Mouse (Mus musculus) intestine, postnatal 0 days (tissue): ENCODE data around the gene Mob3b. TPM values are rescaled to one million over a fixed set of nuclear protein-coding genes. Genes with fewer than 3 reads are reported as not detected.
A peak's percentile ranks its signal among the peaks of the same experiment; 100 is the strongest.

Experiments
- ATAC-seq: fragments of 200-750 bp; cut with Nextera tagmentation; 2 replicates; pipeline ENCODE4 v1.8.0; 2017; ENCODE audit warnings: mild to moderate bottlenecking, moderate TSS enrichment, moderate library complexity
- H3K27ac ChIP-seq: fragments of 300-500 bp; sonication (generic); 2 replicates; pipeline ENCODE4 v1.5.1; 2014; ENCODE audit warnings: mild to moderate bottlenecking, low read depth, low read length, moderate library complexity
- H3K27me3 ChIP-seq: fragments of 300-500 bp; sonication (generic); replicated peaks from 2 replicates; pipeline ENCODE4 v1.6.1; 2014; ENCODE audit warnings: low read length, mixed read lengths; ENCODE audit not compliant: control insufficient read depth, insufficient read depth
- H3K36me3 ChIP-seq: fragments of 300-500 bp; sonication (generic); 2 replicates; pipeline ENCODE4 v1.6.1; 2014; ENCODE audit warnings: mild to moderate bottlenecking, moderate library complexity; ENCODE audit not compliant: control insufficient read depth, insufficient read depth
- H3K4me1 ChIP-seq: fragments of 300-500 bp; sonication (generic); replicated peaks from 2 replicates; pipeline ENCODE4 v1.6.1; 2014; ENCODE audit warnings: antibody characterized with exemption, low read length, mixed read lengths; ENCODE audit not compliant: control insufficient read depth, insufficient read depth
- H3K4me2 ChIP-seq: fragments of 300-500 bp; sonication (generic); replicated peaks from 2 replicates; pipeline ENCODE4 v1.6.1; 2014; ENCODE audit warnings: low read depth, mild to moderate bottlenecking, moderate library complexity
- H3K4me3 ChIP-seq: fragments of 300-500 bp; sonication (generic); 2 replicates; pipeline ENCODE4 v1.5.1; 2014; ENCODE audit warnings: low read depth, low read length
- H3K9ac ChIP-seq: fragments of 300-500 bp; sonication (generic); 2 replicates; pipeline ENCODE4 v1.6.1; 2014; ENCODE audit warnings: mild to moderate bottlenecking, low read depth, low read length
- H3K9me3 ChIP-seq: fragments of 300-500 bp; sonication (generic); 2 replicates; pipeline ENCODE4 v1.6.1; 2016; ENCODE audit warnings: mixed run types; ENCODE audit not compliant: control insufficient read depth
- CTCF ChIP-seq: sonication (generic); IDR thresholded peaks from 2 replicates; pipeline ENCODE4 v1.5.1; 2016; ENCODE audit warnings: low read depth, mild to moderate bottlenecking, control low read depth, antibody characterized with exemption, moderate library complexity
- WGBS: fragments of 180-500 bp; shearing (Covaris S2); extraction: QIAGEN DNeasy Blood & Tissue Kit; methylation state at CpG from one replicate; pipeline ENCODE4 v1.1.7; 2014; 5-methylcytosine and 5-hydroxymethylcytosine counted together
- polyA plus RNA-seq: library from polyadenylated mRNA; unstranded; fragments of >200 nt; fragmentation: Nextera tagmentation; extraction: Ambion mirVana; gene quantifications from 2 replicates; pipeline ENCODE4 v1.2.1, GENCODE M21; 2015

Gene Mob3b
- polyA plus RNA-seq, 1 experiment from 2014 or later, result 21.0 TPM

DNA sequence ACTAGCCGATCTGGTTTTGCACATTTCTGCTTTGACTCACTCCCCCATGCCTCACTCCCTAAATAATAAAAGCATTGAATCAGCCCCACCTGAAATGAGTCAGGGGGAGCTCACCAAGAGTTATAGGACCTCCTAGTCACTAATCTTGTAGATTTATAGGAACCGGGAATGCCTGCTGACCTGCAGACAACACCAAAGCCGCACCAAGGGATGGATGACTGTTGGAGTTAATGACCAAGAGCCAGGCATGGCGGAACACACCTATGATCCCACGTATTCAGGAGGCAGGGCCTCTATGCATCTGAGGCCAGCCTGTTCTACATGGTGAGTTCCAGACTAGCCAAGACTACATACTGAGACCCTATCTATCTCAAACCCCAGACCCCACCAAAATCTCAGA, 34.2 kb downstream of the Mob3b start:
- no peak overlapping the region for H3K4me3 ChIP-seq
- H3K9ac ChIP-seq, result no peak overlapping the region
- no peaks in the 10 kb centered on the region for H3K36me3 ChIP-seq
- 66% methylated on average over 5 of the region's 5 CpGs for WGBS
- H3K4me1 ChIP-seq, result peaks cover 2% of the 10 kb centered on the region; the same call in 1 of the 2 replicates
- no peak for ATAC-seq
- H3K27ac ChIP-seq, result no peak overlapping the region
- TF ChIP-seq CTCF, result no peak
- H3K27me3 ChIP-seq, result no peaks in the 10 kb centered on the region
- no peak overlapping the region for H3K4me2 ChIP-seq
- H3K9me3 ChIP-seq, result no peaks in the 10 kb centered on the region

DNA sequence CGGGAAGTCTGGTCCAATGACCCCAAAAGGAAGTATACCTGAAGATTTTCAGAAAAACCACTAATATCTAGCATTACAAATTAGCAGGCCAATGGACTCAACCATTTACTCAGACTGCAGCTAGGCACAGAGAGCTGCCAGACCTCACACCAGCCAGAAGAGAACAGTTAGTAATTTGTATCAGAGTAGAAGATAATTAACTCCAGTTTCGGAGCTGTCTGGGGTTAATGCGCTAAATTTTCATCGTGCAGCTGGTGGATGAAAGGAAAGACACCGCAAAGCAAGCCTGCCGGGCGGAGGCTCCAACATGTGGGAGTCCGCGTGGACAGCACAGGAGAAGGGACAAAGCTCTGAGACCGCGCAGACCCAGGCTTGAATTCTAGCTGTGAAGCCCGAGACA, 36.2 kb downstream of the Mob3b start:
- ATAC-seq, result no peak

DNA sequence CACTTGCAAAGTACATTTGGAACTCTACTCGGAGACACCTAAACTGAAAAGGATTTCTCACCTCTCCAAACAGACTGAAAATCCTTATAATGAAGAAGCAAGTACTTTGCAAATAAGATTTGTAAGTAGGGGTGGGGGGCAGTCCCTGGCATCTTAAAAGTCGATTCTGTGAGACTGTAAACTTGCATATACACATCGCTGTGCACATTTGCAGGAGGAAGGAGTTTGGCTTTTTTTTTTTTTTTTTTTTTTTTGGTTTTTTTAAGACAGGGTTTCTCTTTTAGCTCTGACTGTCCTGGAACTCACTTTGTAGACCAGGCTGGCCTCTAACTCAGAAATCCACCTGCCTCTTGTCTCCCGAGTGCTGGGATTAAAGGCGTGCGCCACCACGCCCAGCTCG, 36.7 kb downstream of the Mob3b start:
- no peak for TF ChIP-seq CTCF
- Histone ChIP-seq H3K27me3 (no peaks in the 10 kb centered on the region), H3K4me3 (no peak overlapping the region), H3K9ac (no peak overlapping the region), H3K4me2 (no peak overlapping the region), H3K27ac (no peak overlapping the region), H3K36me3 (no peaks in the 10 kb centered on the region), H3K9me3 (no peaks in the 10 kb centered on the region), H3K4me1 (peaks cover 2% of the 10 kb centered on the region; the same call in 1 of the 2 replicates)
- WGBS, result 84% methylated on average over 8 of the region's 8 CpGs
- no peak for ATAC-seq

More for the DNA sequence above, 36.2 kb downstream of the Mob3b start:
- Histone ChIP-seq H3K27ac (no peak overlapping the region), H3K4me1 (peaks cover 2% of the 10 kb centered on the region; the same call in 1 of the 2 replicates), H3K9ac (no peak overlapping the region), H3K36me3 (no peaks in the 10 kb centered on the region), H3K4me2 (no peak overlapping the region), H3K4me3 (no peak overlapping the region), H3K27me3 (no peaks in the 10 kb centered on the region), H3K9me3 (no peaks in the 10 kb centered on the region)
- 59% methylated on average over 12 of the region's 12 CpGs for WGBS
- no peak for TF ChIP-seq CTCF

DNA sequence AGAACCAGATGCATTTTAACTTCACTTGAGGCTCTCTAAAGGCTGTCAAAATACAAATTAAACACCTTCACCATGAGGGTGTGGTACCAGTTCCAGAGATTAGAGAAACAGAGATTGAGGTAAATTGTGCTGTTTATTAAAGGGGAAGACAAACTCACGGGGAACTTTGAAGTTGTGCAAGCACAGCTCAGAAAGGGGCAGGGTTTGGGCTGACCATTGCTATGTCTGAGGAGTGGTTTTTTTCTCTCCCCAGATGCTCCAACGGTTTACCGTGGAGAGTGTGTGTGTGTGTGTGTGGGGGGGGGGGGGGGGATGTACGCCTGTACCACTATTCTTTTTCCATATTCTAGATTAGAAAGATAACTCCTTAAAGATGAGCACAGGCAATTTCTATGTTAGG, 37.1 kb downstream of the Mob3b start:
- no peak overlapping the region for H3K27ac ChIP-seq
- no peak for ATAC-seq
- H3K4me2 ChIP-seq, result no peak overlapping the region
- H3K4me3 ChIP-seq, result no peak overlapping the region
- H3K9me3 ChIP-seq, result no peaks in the 10 kb centered on the region
- no peak overlapping the region for H3K9ac ChIP-seq
- H3K4me1 ChIP-seq, result no peaks in the 10 kb centered on the region
- no peak for TF ChIP-seq CTCF
- no peaks in the 10 kb centered on the region for H3K36me3 ChIP-seq
- WGBS, result 35% methylated on average over 4 of the region's 4 CpGs
- H3K27me3 ChIP-seq, result no peaks in the 10 kb centered on the region

DNA sequence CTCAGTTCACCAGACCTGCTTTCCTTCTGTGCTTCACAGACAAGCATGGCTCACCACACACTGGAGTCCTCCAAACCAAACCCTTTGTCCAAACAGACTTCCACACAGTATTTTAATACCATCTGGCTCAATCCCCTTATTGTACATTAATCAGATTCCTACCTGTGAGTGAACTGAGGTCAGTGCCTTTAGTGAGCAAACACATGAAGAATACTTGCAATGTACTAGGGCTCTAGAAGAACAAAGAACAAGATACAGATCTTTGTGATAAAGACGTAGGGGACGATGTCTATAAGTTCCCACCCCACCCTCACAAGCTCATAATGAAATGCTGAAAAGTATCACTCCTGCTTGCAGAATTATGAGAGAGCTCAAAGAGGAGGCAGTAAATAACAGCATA, 38.4 kb downstream of the Mob3b start:
- ATAC-seq, result 0 out of 2 replicates have a peak, but pooled peaks have one; percentile 9
- no peaks in the 10 kb centered on the region for H3K9me3 ChIP-seq
- H3K4me1 ChIP-seq, result no peaks in the 10 kb centered on the region
- TF ChIP-seq CTCF, result no peak
- no peak overlapping the region for H3K4me2 ChIP-seq
- H3K27me3 ChIP-seq, result no peaks in the 10 kb centered on the region
- no peak overlapping the region for H3K9ac ChIP-seq
- no peak overlapping the region for H3K27ac ChIP-seq
- H3K36me3 ChIP-seq, result no peaks in the 10 kb centered on the region
- no peak overlapping the region for H3K4me3 ChIP-seq
- 27% methylated on average over 2 of the region's 2 CpGs for WGBS

DNA sequence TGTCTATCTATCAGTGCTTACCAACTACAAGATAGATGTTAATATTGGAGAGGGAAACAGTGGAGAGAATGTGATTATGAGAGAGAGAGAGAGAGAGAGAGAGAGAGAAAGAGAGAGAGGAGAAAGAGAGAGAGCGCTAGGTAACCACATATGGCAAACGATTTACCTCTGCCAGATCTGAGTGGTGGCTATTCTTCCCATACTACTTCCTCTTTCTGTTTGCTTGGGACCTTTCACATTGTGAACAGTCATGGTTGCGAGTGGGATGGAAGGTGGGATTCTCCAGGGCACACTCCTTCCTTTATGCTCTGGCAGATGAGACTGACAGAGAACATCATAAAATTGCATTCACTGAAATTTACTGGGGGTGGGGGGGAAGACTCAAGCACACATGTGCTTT, 40.1 kb downstream of the Mob3b start:
- H3K4me1 ChIP-seq, result no peaks in the 10 kb centered on the region; the same call in 1 of the 2 replicates
- no peak overlapping the region for H3K4me3 ChIP-seq
- no peaks in the 10 kb centered on the region for H3K27me3 ChIP-seq
- no peak overlapping the region for H3K4me2 ChIP-seq
- no peak for ATAC-seq
- H3K9me3 ChIP-seq, result no peaks in the 10 kb centered on the region
- no peak overlapping the region for H3K9ac ChIP-seq
- no peak for TF ChIP-seq CTCF
- no peaks in the 10 kb centered on the region for H3K36me3 ChIP-seq
- WGBS, result 92% methylated on average over 3 of the region's 3 CpGs
- H3K27ac ChIP-seq, result no peak overlapping the region

- ATAC-seq, result no peak
- H3K4me1 ChIP-seq, result no peaks in the 10 kb centered on the region; the same call in 1 of the 2 replicates
- H3K36me3 ChIP-seq, result no peaks in the 10 kb centered on the region
- H3K4me2 ChIP-seq, result no peak overlapping the region
- no peaks in the 10 kb centered on the region for H3K27me3 ChIP-seq
- no peak overlapping the region for H3K4me3 ChIP-seq
- no peak overlapping the region for H3K27ac ChIP-seq
- H3K9me3 ChIP-seq, result no peaks in the 10 kb centered on the region
- no peak for TF ChIP-seq CTCF
- H3K9ac ChIP-seq, result no peak overlapping the region
- WGBS, result 77% methylated on average over 6 of the region's 6 CpGs
Observed at GRCm38 (mm10) chr4:35115933-35116332, 41.4 kb downstream of the Mob3b start.
